Mouse (Mus musculus) liver, adult 2 months (tissue): ENCODE measurements around the gene Nfatc2. TPM values are rescaled to one million over a fixed set of nuclear protein-coding genes. Genes with fewer than 3 reads are reported as not detected.

ENCODE experiments used
- DNase-seq: peaks from one replicate; pipeline ENCODE4 v3.0.0-alpha.2; 2011; ENCODE audit warnings: low read depth, low spot score; ENCODE audit errors: extremely low read depth
- H3K27ac ChIP-seq: fragments of 200-500 bp; replicated peaks from 2 replicates; pipeline ENCODE4 v1.5.1; 2012; ENCODE audit warnings: low read depth, mild to moderate bottlenecking, control low read depth, inconsistent platforms, low read length; ENCODE audit not compliant: insufficient read depth
- H3K27me3 ChIP-seq: fragments of 200-500 bp; 2 replicates; pipeline ENCODE4 v1.6.1; 2012; ENCODE audit warnings: mild to moderate bottlenecking, moderate library complexity, low read length, inconsistent platforms; ENCODE audit not compliant: control insufficient read depth, insufficient read depth
- H3K36me3 ChIP-seq: fragments of 200-500 bp; 2 replicates; pipeline ENCODE4 v1.6.1; 2012; ENCODE audit warnings: low read length, inconsistent platforms; ENCODE audit not compliant: control insufficient read depth, insufficient read depth
- H3K4me1 ChIP-seq: fragments of 200-500 bp; 2 replicates; pipeline ENCODE4 v1.6.1; 2011; ENCODE audit warnings: low read length; ENCODE audit not compliant: control insufficient read depth, insufficient read depth
- H3K4me3 ChIP-seq: fragments of 200-500 bp; 2 replicates; pipeline ENCODE4 v1.5.1; 2011; ENCODE audit warnings: low read depth, mild to moderate bottlenecking, control low read depth, low read length, moderate library complexity; ENCODE audit not compliant: insufficient read depth
- H3K79me2 ChIP-seq: fragments of 200-500 bp; 2 replicates; pipeline ENCODE4 v1.6.1; 2012; ENCODE audit warnings: inconsistent platforms, mild to moderate bottlenecking, low read length, moderate library complexity; ENCODE audit not compliant: control insufficient read depth, insufficient read depth
- H3K9ac ChIP-seq: fragments of 200-500 bp; 2 replicates; pipeline ENCODE4 v1.6.1; 2012; ENCODE audit warnings: low read depth, mild to moderate bottlenecking, control low read depth, inconsistent platforms, low read length
- CTCF ChIP-seq: fragments of 200-500 bp; IDR thresholded peaks from 2 replicates; pipeline ENCODE4 v1.5.1; 2011; ENCODE audit warnings: low read depth, low read length, control low read depth
- POLR2A ChIP-seq: fragments of 200-500 bp; IDR thresholded peaks from 2 replicates; pipeline ENCODE4 v1.6.1; 2011; ENCODE audit warnings: low read length, control low read depth; ENCODE audit not compliant: insufficient read depth; ENCODE audit errors: extremely low read depth
- WGBS: fragments of 180-500 bp; shearing (Covaris S2); methylation state at CpG from one replicate; pipeline ENCODE4 v1.1.7; 2018; 5-methylcytosine and 5-hydroxymethylcytosine counted together
- polyA plus RNA-seq: library from polyadenylated mRNA; depleted of rRNA; stranded (reverse); fragments of >200 nt; gene quantifications from 2 replicates; pipeline ENCODE4 v1.2.3, GENCODE M21; 2012
- total RNA-seq: library from RNA; depleted of rRNA; stranded (reverse); fragments of >200 nt; gene quantifications from 2 replicates; pipeline ENCODE4 v1.2.3, GENCODE M21; 2014

Gene Nfatc2
- total and polyA plus RNA-seq, 2 experiments, result 0.09 to 0.20 TPM

DNA sequence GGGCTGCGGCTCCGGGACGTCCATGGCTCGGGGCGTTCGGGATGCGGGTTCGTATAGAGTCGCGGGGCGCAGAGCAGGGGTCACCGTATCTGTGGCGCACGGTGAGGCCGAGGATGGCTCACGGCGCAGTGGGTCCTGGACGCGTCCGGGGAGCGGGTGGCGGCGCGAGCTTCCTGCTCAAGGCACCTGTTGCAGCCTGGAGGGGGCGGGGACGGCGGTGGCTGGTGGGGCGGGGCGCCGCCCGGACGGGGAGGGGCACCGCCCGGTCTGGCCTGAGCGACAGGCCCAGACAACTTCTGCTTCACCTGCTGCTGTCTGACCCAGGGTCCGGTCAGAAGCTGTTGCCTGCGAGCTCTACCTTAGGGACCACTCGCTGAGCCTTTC is 11.3 kb downstream of the Nfatc2 start:
- no peak for DNase-seq
- no peak for TF ChIP-seq CTCF
- no peak overlapping the region for H3K27ac ChIP-seq
- H3K9ac ChIP-seq, result peak overlapping the region; percentile 21; the same call in 1 of the 2 replicates
- WGBS, result 2% methylated on average over 37 of the region's 38 CpGs
- H3K36me3 ChIP-seq, result no peaks in the 10 kb centered on the region
- H3K79me2 ChIP-seq, result no peaks in the 10 kb centered on the region
- no peaks in the 10 kb centered on the region for H3K4me1 ChIP-seq
- peaks cover 4% of the 10 kb centered on the region; the same call in 1 of the 2 replicates for H3K27me3 ChIP-seq
- H3K4me3 ChIP-seq, result peak overlapping the region; percentile 36

- Histone ChIP-seq H3K9ac (peak overlapping the region; percentile 21; the same call in 1 of the 2 replicates), H3K4me1 (no peaks in the 10 kb centered on the region), H3K27ac (no peak overlapping the region), H3K27me3 (peaks cover 4% of the 10 kb centered on the region; the same call in 1 of the 2 replicates), H3K36me3 (no peaks in the 10 kb centered on the region), H3K79me2 (no peaks in the 10 kb centered on the region), H3K4me3 (peak overlapping the region; percentile 36)
- 14% methylated on average over 21 of the region's 21 CpGs for WGBS
- DNase-seq, result no peak
- TF ChIP-seq CTCF (no peak), POLR2A (no peak)
These were observed 11.9 kb downstream of the Nfatc2 start for GRCm38 (mm10) chr2:168589368-168590167.

DNA sequence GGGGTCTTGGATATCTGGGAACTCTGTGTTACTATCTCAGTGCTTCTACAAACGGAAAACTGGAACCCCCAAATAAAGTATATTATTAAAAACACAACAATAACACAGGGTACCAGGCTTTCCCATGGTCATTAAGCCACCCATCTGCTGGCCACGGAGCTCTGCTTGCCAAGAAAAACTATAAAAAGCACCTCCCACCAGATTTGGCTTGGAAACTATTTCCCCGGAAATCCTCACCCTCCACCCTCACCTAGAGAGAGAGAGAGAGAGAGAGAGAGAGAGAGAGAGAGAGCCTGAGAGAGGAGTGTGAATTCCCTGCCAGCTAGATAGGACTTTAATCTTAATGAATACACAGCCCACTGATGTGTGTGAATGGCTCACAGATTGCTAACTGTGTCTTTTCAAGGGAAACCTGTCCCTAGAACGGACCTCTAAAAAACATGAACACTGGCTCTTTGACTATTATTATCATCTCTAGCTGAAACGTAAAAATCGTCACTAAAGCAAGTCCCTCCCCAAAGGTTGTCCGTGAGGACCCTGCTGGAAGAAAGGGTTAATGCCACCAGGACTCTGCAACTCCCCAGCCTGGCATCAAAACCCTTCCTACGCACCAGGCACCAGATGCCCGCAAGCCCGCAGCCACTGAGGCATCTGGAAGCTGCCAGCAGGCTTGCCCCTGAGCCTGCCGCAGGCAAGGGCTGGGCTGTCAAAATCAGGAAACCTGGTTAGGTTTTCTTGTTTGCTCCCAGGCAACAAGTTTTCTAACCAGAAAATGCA is 12.7 kb downstream of the Nfatc2 start:
- H3K36me3 ChIP-seq, result no peaks in the 10 kb centered on the region
- WGBS, result 62% methylated on average over 11 of the region's 11 CpGs
- TF ChIP-seq CTCF (no peak), POLR2A (no peak)
- H3K27me3 ChIP-seq, result peaks cover 4% of the 10 kb centered on the region; the same call in 1 of the 2 replicates
- no peak overlapping the region for H3K4me3 ChIP-seq
- no peak overlapping the region for H3K27ac ChIP-seq
- H3K4me1 ChIP-seq, result no peaks in the 10 kb centered on the region
- DNase-seq, result no peak
- H3K9ac ChIP-seq, result no peak overlapping the region
- H3K79me2 ChIP-seq, result no peaks in the 10 kb centered on the region

GRCm38 (mm10) chr2:168587159-168587558 is 14.3 kb downstream of the Nfatc2 start:
- no peak overlapping the region for H3K9ac ChIP-seq

GRCm38 (mm10) chr2:168586512-168586911 is 14.9 kb downstream of the Nfatc2 start:
- H3K36me3 ChIP-seq, result no peaks in the 10 kb centered on the region
- no peak overlapping the region for H3K4me3 ChIP-seq
- H3K9ac ChIP-seq, result no peak overlapping the region
- no peaks in the 10 kb centered on the region for H3K4me1 ChIP-seq
- 82% methylated on average over 12 of the region's 12 CpGs for WGBS
- TF ChIP-seq POLR2A, result no peak
- no peak for TF ChIP-seq CTCF
- H3K27ac ChIP-seq, result no peak overlapping the region
- no peaks in the 10 kb centered on the region for H3K79me2 ChIP-seq
- no peak for DNase-seq
- H3K27me3 ChIP-seq, result peaks cover 4% of the 10 kb centered on the region; the same call in 1 of the 2 replicates

More at GRCm38 (mm10) chr2:168587159-168587558, 14.3 kb downstream of the Nfatc2 start:
- no peak overlapping the region for H3K27ac ChIP-seq
- H3K79me2 ChIP-seq, result no peaks in the 10 kb centered on the region
- peak; percentile 17 for DNase-seq
- H3K27me3 ChIP-seq, result peaks cover 4% of the 10 kb centered on the region; the same call in 1 of the 2 replicates
- H3K36me3 ChIP-seq, result no peaks in the 10 kb centered on the region
- no peaks in the 10 kb centered on the region for H3K4me1 ChIP-seq
- WGBS, result 49% methylated on average over 8 of the region's 8 CpGs
- H3K4me3 ChIP-seq, result no peak overlapping the region
- TF ChIP-seq POLR2A, result no peak
- TF ChIP-seq CTCF, result no peak

DNA sequence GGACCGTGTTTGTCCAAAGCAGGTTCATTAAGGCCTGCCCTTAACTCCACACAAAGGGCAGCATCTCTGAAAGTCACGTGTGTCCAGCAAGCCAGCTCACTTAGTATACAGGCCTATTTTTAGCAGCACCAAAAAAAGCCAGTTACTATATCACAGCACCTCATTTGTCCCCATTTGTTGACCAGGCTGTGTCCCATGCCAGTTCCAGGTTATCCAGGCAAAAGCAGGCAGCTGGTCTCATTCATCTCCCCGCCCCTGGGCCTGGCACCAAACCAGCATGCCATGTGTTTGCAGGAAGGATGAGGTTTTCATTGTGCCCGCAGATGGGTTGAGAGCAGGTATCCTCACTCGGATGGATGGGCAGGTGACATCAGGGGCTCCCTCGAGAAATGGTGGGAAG is 16.6 kb downstream of the Nfatc2 start:
- 86% methylated on average over 6 of the region's 6 CpGs for WGBS
- H3K4me1 ChIP-seq, result no peaks in the 10 kb centered on the region
- H3K9ac ChIP-seq, result no peak overlapping the region
- H3K36me3 ChIP-seq, result no peaks in the 10 kb centered on the region
- peaks cover 3% of the 10 kb centered on the region; the same call in 1 of the 2 replicates for H3K27me3 ChIP-seq
- no peak for TF ChIP-seq POLR2A
- no peak for TF ChIP-seq CTCF
- H3K4me3 ChIP-seq, result no peak overlapping the region
- no peaks in the 10 kb centered on the region for H3K79me2 ChIP-seq
- no peak overlapping the region for H3K27ac ChIP-seq
- DNase-seq, result no peak
